Mouse (Mus musculus) CH12.LX (cell line): Measurements from ENCODE around the gene Pnpla2.

Experiments used
- CHD1 ChIP-seq: IDR thresholded peaks from 2 replicates; pipeline ENCODE4 v1.6.1; 2012; ENCODE audit warnings: low read depth, low read length, improper control_type of control experiment, inconsistent platforms
- CTCF ChIP-seq, 2 experiments: IDR thresholded peaks in 1 of 2; conservative IDR thresholded peaks in 1 of 2; 2 replicates each; pipeline ENCODE4 v1.5.1; 2011 to 2012; ENCODE audit warnings: low read depth in 2 of 2, low read length in 2 of 2, improper control_type of control experiment in 1 of 2, inconsistent platforms in 1 of 2, mild to moderate bottlenecking in 1 of 2, moderate library complexity in 1 of 2
- E2F4 ChIP-seq: IDR thresholded peaks from 2 replicates; pipeline ENCODE4 v1.6.1; 2011; ENCODE audit warnings: low read depth, low read length, improper control_type of control experiment; ENCODE audit not compliant: insufficient replicate concordance
- EP300 ChIP-seq: IDR thresholded peaks from 2 replicates; pipeline ENCODE4 v1.6.1; 2011; ENCODE audit warnings: low read length, improper control_type of control experiment
- JUND ChIP-seq: conservative IDR thresholded peaks from 2 replicates; pipeline ENCODE4 v1.6.1; 2011; ENCODE audit warnings: low read depth, low read length, improper control_type of control experiment
- KAT2A ChIP-seq: IDR thresholded peaks from 2 replicates; pipeline ENCODE4 v1.6.1; 2012; ENCODE audit warnings: low read length, improper control_type of control experiment, inconsistent platforms; ENCODE audit not compliant: insufficient replicate concordance
- MAX ChIP-seq: IDR thresholded peaks from 2 replicates; pipeline ENCODE4 v1.6.1; 2011; ENCODE audit warnings: low read length, improper control_type of control experiment
- MAZ ChIP-seq: IDR thresholded peaks from 2 replicates; pipeline ENCODE4 v1.6.1; 2012; ENCODE audit warnings: low read depth, mild to moderate bottlenecking, inconsistent platforms, low read length, improper control_type of control experiment, moderate library complexity
- MEF2A ChIP-seq: IDR thresholded peaks from 2 replicates; pipeline ENCODE4 v1.6.1; 2014; ENCODE audit warnings: low read depth, mild to moderate bottlenecking, inconsistent platforms, low read length, improper control_type of control experiment, borderline replicate concordance
- PAX5 ChIP-seq: IDR thresholded peaks from 2 replicates; pipeline ENCODE4 v1.6.1; 2012; ENCODE audit warnings: low read length, inconsistent platforms, mixed read lengths
- POLR2AphosphoS2 ChIP-seq: IDR thresholded peaks from 2 replicates; pipeline ENCODE4 v1.6.1; 2011; ENCODE audit warnings: low read depth, low read length, improper control_type of control experiment
- TBP ChIP-seq: conservative IDR thresholded peaks from 2 replicates; pipeline ENCODE4 v1.6.1; 2011; ENCODE audit warnings: low read depth, low read length, improper control_type of control experiment

DNA sequence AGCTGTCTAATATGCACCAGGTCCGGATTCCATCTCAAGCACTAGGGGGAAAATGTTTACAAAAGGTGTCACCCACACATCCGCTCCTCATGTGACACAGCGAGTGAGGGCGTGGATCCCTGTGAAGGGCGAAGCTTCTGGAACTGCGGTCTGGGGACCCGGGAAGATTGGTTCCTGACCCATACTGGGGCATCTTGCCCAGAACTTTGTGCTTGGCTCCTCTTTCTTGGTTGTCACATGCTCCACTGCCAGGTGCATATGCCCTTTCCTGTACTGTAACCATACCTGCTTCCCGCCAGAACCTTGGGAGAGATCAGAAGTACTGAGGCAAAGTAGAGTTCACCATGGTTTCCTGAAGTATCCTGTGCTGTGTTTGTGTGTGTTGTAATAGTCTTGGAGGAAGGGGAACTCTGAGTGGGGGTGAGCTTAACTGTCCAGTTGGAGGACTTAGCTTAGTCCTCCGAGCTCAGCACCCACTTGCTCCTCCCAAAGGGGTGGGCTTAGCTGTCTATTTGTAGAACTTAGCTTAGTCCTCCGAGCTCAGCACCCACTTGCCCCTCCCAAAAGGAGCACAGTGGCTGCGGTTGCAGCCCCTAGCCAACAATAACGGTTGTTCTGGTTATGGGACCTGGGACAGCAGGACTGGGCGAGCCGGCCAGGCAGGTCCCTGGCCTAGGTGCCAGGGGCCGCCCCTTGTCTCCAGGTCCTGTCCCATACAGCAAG lies 5.6 kb downstream of the Pnpla2 start, which contains the start of gene Cracr2b:
- TF ChIP-seq CTCF (conservative IDR thresholded peaks at IDR 0.05 in 1 of 2, IDR thresholded peaks at IDR 0.05 in 1 of 2; ENCODE audit: low read depth in 2 of 2, low read length in 2 of 2) (no peak), JUND (no peak), E2F4 (no peak), POLR2AphosphoS2 (no peak), CHD1 (no peak), MAX (no peak), MEF2A (no peak), MAZ (no peak), TBP (no peak), KAT2A (no peak), PAX5 (no peak), EP300 (no peak)
